Mouse (Mus musculus): ENCODE data around the gene Sult4a1.

- no peak for TF ChIP-seq CTCF (IDR thresholded peaks at IDR 0.05; ENCODE audit: control insufficient read depth, insufficient read depth, low read length)
- TF ChIP-seq POLR2A (IDR thresholded peaks at IDR 0.05; ENCODE audit: borderline replicate concordance, control insufficient read depth, low read depth, low read length) = no peak
Measured at GRCm38 (mm10) chr15:84121036-84121435, 15.5 kb upstream of the Sult4a1 start.

Data from bone marrow, adult 2 months (tissue).